Mouse (Mus musculus): ENCODE data around the gene Bpifb4. TPM values are rescaled to one million over a fixed set of nuclear protein-coding genes. Genes with fewer than 3 reads are reported as not detected.

The Bpifb4 gene
- total RNA-seq, 2 experiments from 2014 or later: not detected

DNA sequence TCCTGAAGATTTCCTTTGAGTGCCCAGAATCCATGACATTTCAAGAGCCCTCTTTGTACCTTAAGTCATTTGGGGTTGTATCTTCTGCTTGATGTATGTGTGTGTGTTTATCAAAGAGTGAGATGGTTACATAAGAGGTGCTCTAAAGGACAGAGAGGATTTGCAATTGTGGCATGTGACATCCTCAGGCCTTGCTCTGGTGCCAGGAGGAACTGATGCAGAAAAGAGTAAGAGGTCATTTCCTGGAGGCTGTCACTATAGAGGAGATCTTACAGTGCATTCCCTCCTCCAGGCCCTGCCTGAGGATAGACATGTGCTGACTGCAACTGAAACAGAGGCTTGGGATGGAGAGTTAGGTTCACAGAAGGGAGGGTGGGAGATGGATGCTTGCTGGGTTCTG lies 63.0 kb downstream of the Bpifb4 start:
- DNase-seq (ENCODE audit: low spot score): no peak
- intact Hi-C loops (cut with DNase I): loop anchor here (5.0 kb wide), 1 partner anchor 156 kb away; no protein-coding TSS in a partner anchor

DNA sequence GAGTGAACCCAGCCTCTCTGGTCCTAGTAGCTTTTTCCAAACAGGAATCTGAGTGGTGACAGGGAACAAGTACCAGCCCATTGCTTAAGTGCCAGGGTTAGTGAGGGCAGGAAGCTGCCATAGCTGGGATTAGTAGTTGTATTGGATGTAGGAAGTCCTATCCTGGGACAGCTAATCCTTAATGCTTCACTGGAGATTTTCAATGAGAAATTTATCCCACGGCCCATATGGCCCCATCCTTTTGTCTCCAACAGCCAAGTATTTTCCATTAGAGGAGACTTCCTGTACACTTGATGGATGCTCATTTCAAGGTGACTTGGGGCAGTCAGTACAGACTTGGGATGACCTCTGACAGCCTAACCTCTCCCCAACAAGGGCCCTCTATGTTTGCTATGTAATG lies 66.4 kb downstream of the Bpifb4 start:
- intact Hi-C loops (cut with DNase I): loop anchor here (5.0 kb wide), 1 partner anchor 153 kb away; no protein-coding TSS in a partner anchor
- no peak for DNase-seq (ENCODE audit: low spot score)

DNA sequence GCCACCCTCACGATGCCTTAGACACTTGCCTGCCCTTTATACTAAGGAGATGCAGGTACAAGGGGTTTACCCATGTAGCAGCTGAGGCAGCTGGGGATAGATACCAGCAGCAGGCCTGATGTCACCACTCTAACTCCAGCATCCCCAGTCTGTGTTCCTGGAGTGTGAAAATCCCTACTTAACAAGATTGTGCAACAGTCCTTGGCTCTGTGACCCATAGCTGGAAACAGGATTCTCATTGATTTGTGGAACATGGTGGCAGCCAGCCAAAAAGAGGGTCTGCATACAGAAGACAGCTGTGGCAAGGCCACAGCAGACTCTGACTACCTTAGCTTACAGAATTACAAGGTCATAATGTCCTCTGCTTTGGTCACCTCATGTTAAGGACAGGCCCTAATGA lies 67.1 kb downstream of the Bpifb4 start:
- intact Hi-C loops (cut with DNase I): no loop called here
- DNase-seq (ENCODE audit: low spot score): no peak

DNA sequence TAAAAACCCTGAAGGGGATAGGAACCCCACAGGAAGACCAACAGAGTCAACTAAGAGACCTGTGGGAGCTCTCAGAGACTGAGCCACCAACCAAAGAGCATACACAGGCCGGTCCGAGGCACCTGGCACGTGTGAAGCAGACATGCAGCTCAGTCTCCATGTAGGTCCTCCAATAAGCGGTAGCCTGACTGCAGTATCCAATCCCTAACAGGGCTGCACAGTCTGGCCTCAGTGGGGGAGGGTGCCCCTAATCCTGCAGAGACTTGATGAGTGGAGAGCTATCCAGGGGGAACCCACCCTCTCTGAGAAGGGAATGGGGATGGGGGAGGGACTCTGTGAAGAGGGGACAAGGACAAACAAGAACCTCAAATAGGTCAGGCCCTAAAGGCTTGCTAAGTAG lies 67.7 kb downstream of the Bpifb4 start:
- DNase-seq (ENCODE audit: low spot score): no peak
- intact Hi-C loops (cut with DNase I): no loop called here

DNA sequence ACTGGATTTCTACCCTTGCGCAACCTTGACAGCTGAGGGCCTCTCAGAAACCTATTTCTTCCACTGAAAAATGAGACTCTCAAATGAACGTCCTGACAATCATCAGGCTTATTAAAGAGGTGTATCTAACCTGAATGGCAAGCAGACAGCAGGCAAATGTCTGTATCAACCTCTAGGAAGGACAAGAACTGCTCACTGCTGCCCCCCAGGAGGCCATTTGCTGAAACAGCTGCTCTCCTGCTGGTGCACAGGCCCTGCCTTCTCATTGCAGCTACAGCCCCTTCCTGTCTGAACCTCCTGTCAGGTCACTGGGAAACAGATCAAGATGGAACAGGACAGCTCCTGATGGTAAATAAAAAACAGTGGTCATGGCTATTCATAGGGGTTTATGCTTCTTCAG lies 68.3 kb downstream of the Bpifb4 start:
- intact Hi-C loops (cut with DNase I): no loop called here
- DNase-seq (ENCODE audit: low spot score): no peak

DNA sequence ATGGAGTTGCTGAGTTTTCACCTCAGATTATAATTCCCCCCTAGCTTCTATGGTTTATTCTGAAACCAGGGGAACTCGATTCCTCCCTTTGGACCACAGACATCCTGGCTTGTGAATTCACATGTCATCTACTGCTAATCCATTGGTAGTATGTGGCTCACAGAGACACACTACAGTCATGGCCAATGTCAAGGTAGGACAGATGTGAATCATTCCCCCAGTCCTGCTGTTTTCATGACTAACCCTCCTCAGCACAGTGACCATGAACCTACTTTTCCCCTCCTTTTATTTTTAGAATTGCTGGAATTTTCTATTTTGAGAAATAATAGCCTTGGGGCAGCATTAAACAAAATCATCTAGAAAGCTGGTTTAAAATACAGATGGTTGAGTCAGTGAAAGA lies 69.4 kb downstream of the Bpifb4 start:
- intact Hi-C loops (cut with DNase I): no loop called here
- DNase-seq (ENCODE audit: low spot score): no peak

DNA sequence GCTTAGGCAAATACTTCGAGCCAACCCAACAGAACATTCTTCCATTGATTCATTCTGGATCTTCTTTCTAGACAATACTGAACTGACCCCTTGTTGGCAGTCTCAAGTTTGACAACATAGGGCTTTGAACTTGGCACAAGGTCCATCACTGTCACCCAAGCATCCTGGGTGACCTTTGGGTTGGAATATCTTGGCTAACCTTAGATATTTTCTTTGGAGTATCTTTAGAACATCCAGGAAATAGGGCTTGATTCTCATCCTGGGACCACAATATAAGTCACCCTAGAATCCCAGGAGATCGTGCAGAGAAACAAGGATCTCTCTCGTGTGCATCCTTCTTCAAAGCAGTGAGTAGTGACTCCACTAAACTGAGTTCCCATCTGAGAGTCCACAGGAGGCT lies 70.0 kb downstream of the Bpifb4 start, which contains the start of gene Bpifa2:
Bpifa2 (plus strand) TSS at position 301 of the 400 bp plus-strand sequence.
- intact Hi-C loops (cut with DNase I): no loop called here
- no peak for DNase-seq (ENCODE audit: low spot score)

Other genes starting within 250 kb of the Bpifb4 start
- gene Dnmt3c, start 241.6 kb upstream of the Bpifb4 start, total RNA-seq (2021): not detected
- 10 to 100 TPM; 57.8 to 60.0 TPM for gene Mapre1, start 196.9 kb upstream of the Bpifb4 start, total RNA-seq (2021)
- not detected for gene Efcab8, start 158.3 kb upstream of the Bpifb4 start, total RNA-seq (2021)
- gene Sun5, start 67.1 kb upstream of the Bpifb4 start, total RNA-seq (2021): not detected
- gene Bpifb2, start 63.2 kb upstream of the Bpifb4 start, total RNA-seq (2021): not detected
- gene Bpifb6, start 37.8 kb upstream of the Bpifb4 start, total RNA-seq (2021): not detected
- not detected for gene Bpifb3, start 20.0 kb upstream of the Bpifb4 start, total RNA-seq (2021)
- gene Bpifa6, start 36.7 kb downstream of the Bpifb4 start, total RNA-seq (2021): not detected
- not detected for gene Bpifa2, start 70.1 kb downstream of the Bpifb4 start, total RNA-seq (2021)
- not detected for gene Bpifa3, start 192.1 kb downstream of the Bpifb4 start, total RNA-seq (2021)
- gene Bpifa1, start 204.7 kb downstream of the Bpifb4 start, total RNA-seq (2021): not detected
- gene Bpifa5, start 224.4 kb downstream of the Bpifb4 start, total RNA-seq (2021): not detected

Data from heart, postnatal 25 days (tissue).